Mouse (Mus musculus): Measurements from ENCODE around the gene Spg20.

Spg20 gene

DNA sequence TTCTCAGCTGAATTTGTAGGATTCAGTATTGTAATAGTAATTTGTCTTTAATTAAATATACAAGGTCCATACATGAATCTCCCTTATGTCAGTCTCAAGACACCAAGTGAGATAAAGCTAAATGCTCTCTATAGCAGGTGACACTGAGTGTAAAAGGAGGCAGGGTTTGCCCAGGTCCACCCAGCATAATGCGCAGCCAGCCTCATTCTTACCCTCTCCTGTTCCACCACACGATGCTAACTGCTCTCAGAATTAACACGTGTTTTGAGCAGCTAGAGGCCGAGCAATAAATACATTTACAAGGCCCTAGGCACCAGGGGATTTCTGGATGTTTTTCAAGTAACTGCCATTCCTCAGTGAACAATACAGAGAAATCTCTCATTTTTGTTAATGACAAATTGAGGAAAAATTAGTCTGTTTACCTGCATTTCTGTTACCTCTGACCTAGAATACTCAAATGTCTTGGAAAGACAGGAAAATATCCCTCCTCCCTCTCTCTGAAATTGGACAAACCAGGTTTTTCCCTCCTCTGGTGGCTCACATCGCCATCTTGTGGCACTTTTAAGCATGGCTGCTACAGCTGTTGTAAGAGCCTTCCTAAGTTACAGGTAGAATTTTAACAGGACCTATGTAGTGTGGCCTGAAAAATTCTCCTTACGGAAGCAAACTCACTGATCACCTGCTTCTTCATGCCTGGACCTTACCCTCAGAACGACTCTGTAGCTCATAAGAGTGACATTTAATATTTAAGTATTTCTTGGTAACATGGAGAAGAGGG, 39.9 kb downstream of the Spg20 start:
- DNase-seq: peak; percentile 13

DNA sequence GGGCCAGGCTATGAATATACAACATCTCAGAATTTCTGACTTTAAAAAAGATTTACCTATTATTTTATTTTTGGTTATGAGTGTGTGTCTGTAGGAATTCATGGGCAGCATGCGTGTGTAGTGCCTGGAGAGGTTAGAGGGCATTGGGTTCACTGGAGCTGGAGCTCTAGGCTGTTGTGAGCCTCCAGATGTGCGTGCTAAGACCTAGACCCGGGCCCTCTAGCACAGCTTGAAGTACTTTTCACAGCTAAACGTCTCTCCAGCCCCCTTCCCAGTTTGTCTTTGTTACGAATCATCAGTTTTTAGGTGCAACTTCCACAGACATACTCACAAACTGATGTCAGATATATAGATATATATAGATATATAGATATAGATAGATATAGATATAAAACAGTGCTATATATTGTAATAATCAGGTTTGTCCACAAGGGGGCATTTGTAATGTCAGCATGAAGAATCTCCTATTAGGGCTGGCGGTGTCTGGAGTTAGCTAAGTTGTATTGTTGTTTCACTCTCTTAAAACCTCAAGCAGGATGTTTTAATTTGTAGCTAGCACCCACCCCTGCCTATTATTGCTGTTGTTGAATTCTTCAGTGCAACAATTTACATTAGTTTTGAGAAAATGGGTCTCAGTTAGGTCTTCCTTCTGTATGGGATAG, 40.9 kb downstream of the Spg20 start:
- DNase-seq: no peak

DNA sequence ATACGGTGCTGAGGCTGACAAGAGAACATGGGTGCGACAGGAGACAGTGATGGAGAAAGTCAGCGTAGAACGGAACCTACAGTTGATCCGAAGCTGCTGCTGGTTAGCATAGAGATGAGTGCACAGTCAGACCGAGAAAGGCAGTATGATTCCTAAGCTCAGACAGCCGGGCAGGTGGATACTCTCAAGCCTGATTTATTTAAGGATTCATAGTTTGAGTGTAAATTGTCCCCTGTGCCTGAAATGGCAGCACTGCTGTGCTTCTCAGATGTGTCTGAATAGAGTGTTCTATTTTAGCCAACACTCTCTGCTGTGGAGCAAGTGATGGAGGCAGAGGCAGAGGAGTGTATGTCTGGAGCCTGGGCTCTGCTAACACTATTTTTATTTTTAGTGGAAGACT, 42.3 kb downstream of the Spg20 start:
- DNase-seq: no peak

GRCm38 (mm10) chr3:55157413-55157812, 45.5 kb downstream of the Spg20 start:
- DNase-seq: no peak

DNA sequence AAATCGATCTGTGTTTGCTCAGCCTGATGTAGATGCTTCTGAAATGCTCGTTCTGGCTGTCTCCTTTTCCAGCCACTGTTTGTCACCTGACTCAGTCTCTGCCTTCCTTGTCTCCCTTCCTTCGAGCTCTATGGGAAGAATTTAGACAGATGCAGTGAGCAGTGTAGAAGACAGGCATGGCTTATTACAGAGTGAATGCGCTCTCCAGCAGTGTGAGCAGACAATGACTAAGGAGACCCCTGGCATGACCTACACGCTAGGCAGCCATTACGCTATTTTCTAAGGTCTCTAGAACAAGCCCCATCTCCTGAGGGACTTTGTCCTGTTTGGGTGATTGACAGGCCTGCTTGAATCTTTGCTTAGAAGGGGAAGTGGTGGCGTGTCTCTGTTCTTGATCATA, 49.2 kb downstream of the Spg20 start:
- DNase-seq: no peak

- no peak for DNase-seq
Measured at GRCm38 (mm10) chr3:55163510-55163909, 51.6 kb downstream of the Spg20 start.

- DNase-seq: no peak
Measured at GRCm38 (mm10) chr3:55172478-55172877, 60.6 kb downstream of the Spg20 start.

DNA sequence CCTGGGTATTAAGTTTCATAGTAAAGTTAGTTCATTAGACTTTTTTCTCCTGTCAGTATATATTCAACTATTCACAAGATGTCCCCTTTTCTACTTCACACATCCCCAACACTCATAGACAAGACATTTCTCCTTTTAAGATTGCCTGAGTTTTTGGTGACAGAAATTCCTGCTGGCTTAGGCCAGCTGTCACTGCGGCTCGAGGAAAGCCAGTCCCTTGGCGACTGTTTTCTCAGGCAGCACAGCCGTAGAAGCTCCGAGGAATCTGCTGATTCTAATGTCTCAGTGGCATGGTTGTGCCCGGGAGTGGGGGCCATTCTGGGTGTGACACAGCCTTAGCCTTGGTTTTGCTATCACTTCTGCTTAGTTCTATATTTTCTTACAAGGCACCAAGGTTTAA, 65.4 kb downstream of the Spg20 start:
- no peak for DNase-seq

GRCm38 (mm10) chr3:55181766-55182165, 69.9 kb downstream of the Spg20 start, which contains the start of gene Sohlh2:
Gene Sohlh2, plus strand, starts transcription at chr3:55182028.
- no peak for DNase-seq
